Mouse (Mus musculus) embryonic facial prominence, embryonic 10.5 days (tissue): ENCODE results near the gene Olfr498. TPM values are rescaled to one million over a fixed set of nuclear protein-coding genes. Genes with fewer than 3 reads are reported as not detected.

ENCODE experiments used
- DNase-seq: peaks from one replicate; pipeline ENCODE4 v3.0.0-alpha.2; 2017; ENCODE audit warnings: low spot score
- H3K27ac ChIP-seq: fragments of 300-500 bp; sonication (generic); replicated peaks from 2 replicates; pipeline ENCODE4 v1.5.1; 2016; ENCODE audit warnings: mild to moderate bottlenecking
- H3K27me3 ChIP-seq: fragments of 300-500 bp; sonication (generic); replicated peaks from 2 replicates; pipeline ENCODE4 v1.6.1; 2016; ENCODE audit warnings: low read depth, mild to moderate bottlenecking; ENCODE audit not compliant: poor library complexity, severe bottlenecking
- H3K36me3 ChIP-seq: fragments of 300-500 bp; sonication (generic); replicated peaks from 2 replicates; pipeline ENCODE4 v1.6.1; 2016; ENCODE audit warnings: mild to moderate bottlenecking, moderate library complexity
- H3K4me1 ChIP-seq: fragments of 300-500 bp; sonication (generic); 2 replicates; pipeline ENCODE4 v1.6.1; 2016
- H3K4me3 ChIP-seq: fragments of 300-500 bp; sonication (generic); 2 replicates; pipeline ENCODE4 v1.5.1; 2016; ENCODE audit warnings: mild to moderate bottlenecking, moderate library complexity
- H3K9me3 ChIP-seq: fragments of 300-500 bp; sonication (generic); 2 replicates; pipeline ENCODE4 v1.6.1; 2016; ENCODE audit warnings: mild to moderate bottlenecking
- WGBS: fragments of 180-500 bp; shearing (Covaris S2); methylation state at CpG from one replicate; pipeline ENCODE4 v1.1.7; 2016; 5-methylcytosine and 5-hydroxymethylcytosine counted together
- polyA plus RNA-seq: library from polyadenylated mRNA; unstranded; fragments of >200 nt; fragmentation: Nextera tagmentation; extraction: Ambion mirVana; gene quantifications from 2 replicates; pipeline ENCODE4 v1.2.1, GENCODE M21; 2016

Olfr498 gene
- not detected in 2 replicates for polyA plus RNA-seq

DNA sequence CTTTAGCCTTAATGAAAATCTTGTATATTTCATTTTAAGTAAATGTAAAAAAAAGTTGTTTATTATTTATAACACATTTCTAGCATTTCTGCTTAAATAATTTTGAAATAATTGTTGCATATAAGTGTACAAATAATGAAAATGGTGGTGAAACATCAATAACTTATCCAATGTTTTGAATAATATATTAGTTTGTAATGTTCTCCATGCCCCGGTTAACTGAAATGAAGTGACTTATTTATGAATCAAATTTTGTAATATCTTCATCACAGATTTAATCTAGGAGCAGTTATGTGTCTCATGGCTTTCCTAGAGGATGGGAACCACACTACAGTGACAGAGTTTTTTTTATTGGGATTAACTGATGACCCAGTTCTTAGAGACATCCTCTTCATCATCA lies at the start of gene Olfr498:
Olfr498 (plus strand) TSS at position 301 of the 400 bp plus-strand sequence.
- H3K36me3 ChIP-seq, result no peaks in the 10 kb centered on the region
- no peaks in the 10 kb centered on the region for H3K9me3 ChIP-seq
- H3K4me1 ChIP-seq, result no peaks in the 10 kb centered on the region
- H3K27ac ChIP-seq, result no peak within 1 kb of the TSS
- DNase-seq, result no peak
- 95% methylated on average over 1 of the region's 1 CpGs for WGBS
- H3K4me3 ChIP-seq, result no peak within 1 kb of the TSS
- H3K27me3 ChIP-seq, result no peaks in the 10 kb centered on the region

DNA sequence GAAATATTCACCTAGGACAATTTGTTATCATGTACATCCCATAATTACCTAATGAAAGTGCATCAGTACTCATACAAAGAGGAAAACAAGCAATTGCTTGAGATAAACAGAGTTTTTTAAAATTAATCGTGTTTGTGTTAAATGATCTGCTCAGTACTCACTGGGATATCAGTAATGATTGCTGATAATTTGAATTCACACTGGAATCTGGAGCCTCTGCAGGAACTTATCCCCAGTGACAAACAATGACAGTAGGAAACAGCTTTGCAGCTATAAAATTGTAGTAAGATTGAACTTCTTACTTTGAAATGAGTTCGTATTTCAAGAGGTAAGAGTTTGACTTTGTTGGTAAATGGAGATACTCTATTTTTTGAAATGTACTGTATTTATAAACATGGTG lies 45.0 kb upstream of the Olfr498 start, which contains the start of gene Olfr497:
Olfr497 (plus strand) TSS at position 301 of the 400 bp plus-strand sequence.
- Histone ChIP-seq H3K4me3 (no peak within 1 kb of the TSS), H3K27ac (no peak within 1 kb of the TSS), H3K9me3 (no peaks in the 10 kb centered on the region), H3K4me1 (no peaks in the 10 kb centered on the region), H3K36me3 (no peaks in the 10 kb centered on the region), H3K27me3 (no peaks in the 10 kb centered on the region)
- no peak for DNase-seq
- 85% methylated on average over 2 of the region's 2 CpGs for WGBS

Other genes with a start within 250 kb of the Olfr498 start
- not detected in 2 replicates for gene Olfr488, start 207.0 kb upstream of the Olfr498 start, polyA plus RNA-seq
- gene Olfr490, start 176.4 kb upstream of the Olfr498 start, polyA plus RNA-seq, result not detected in 2 replicates
- gene Olfr491, start 151.9 kb upstream of the Olfr498 start, polyA plus RNA-seq, result not detected in 2 replicates
- gene Olfr492, start 141.7 kb upstream of the Olfr498 start, polyA plus RNA-seq, result not detected in 2 replicates
- not detected in 2 replicates for gene Olfr493, start 118.3 kb upstream of the Olfr498 start, polyA plus RNA-seq
- gene Olfr494, start 100.0 kb upstream of the Olfr498 start, polyA plus RNA-seq, result not detected in 2 replicates
- not detected in 2 replicates for gene Olfr495, start 72.2 kb upstream of the Olfr498 start, polyA plus RNA-seq
- gene Olfr497, start 44.9 kb upstream of the Olfr498 start, polyA plus RNA-seq, result not detected in 2 replicates
- gene Olfr502, start 59.7 kb downstream of the Olfr498 start, polyA plus RNA-seq, result not detected in 2 replicates
- gene Olfr503, start 79.2 kb downstream of the Olfr498 start, polyA plus RNA-seq, result not detected in 2 replicates
- not detected in 2 replicates for gene Olfr504, start 100.5 kb downstream of the Olfr498 start, polyA plus RNA-seq
- not detected in 2 replicates for gene Olfr506, start 145.5 kb downstream of the Olfr498 start, polyA plus RNA-seq
- not detected in 2 replicates for gene Olfr507, start 156.5 kb downstream of the Olfr498 start, polyA plus RNA-seq
- not detected in 2 replicates for gene Olfr508, start 164.7 kb downstream of the Olfr498 start, polyA plus RNA-seq
- not detected in 2 replicates for gene Olfr509, start 186.6 kb downstream of the Olfr498 start, polyA plus RNA-seq
- gene Olfr510, start 201.1 kb downstream of the Olfr498 start, polyA plus RNA-seq, result not detected in 2 replicates
- gene Olfr512, start 248.0 kb downstream of the Olfr498 start, polyA plus RNA-seq, result not detected in 2 replicates